Mouse (Mus musculus): Measurements from ENCODE around the gene Hsd17b10.

- no peak for TF ChIP-seq CTCF (IDR thresholded peaks at IDR 0.05; ENCODE audit: low read depth, low read length)
- TF ChIP-seq GATA1 (IDR thresholded peaks at IDR 0.05; ENCODE audit: borderline replicate concordance, low read length), result no peak
- no peak for TF ChIP-seq TAL1 (conservative IDR thresholded peaks at IDR 0.05; ENCODE audit: low read depth, low read length)
Observed at GRCm38 (mm10) chrX:152015752-152016150, 14.1 kb downstream of the Hsd17b10 start.

All from G1E (cell line).